Mouse (Mus musculus) stomach, embryonic 14.5 days (tissue): ENCODE data around the gene Pex16. TPM values are rescaled to one million over a fixed set of nuclear protein-coding genes. Genes with fewer than 3 reads are reported as not detected.

Experiments
- ATAC-seq: fragments of 200-750 bp; cut with Nextera tagmentation; 2 replicates; pipeline ENCODE4 v1.8.0; 2017; ENCODE audit warnings: low read depth, moderate TSS enrichment; ENCODE audit not compliant: insufficient number of reproducible peaks, insufficient read depth, low FRiP score
- H3K27ac ChIP-seq: fragments of 300-500 bp; sonication (generic); 2 replicates; pipeline ENCODE4 v1.5.1; 2014; ENCODE audit warnings: mild to moderate bottlenecking, low read length, moderate library complexity, mixed read lengths
- H3K27me3 ChIP-seq: fragments of 300-500 bp; sonication (generic); 2 replicates; pipeline ENCODE4 v1.6.1; 2014; ENCODE audit warnings: low read length, control low read depth, mixed read lengths; ENCODE audit not compliant: control insufficient read depth, insufficient read depth
- H3K36me3 ChIP-seq: fragments of 300-500 bp; sonication (generic); 2 replicates; pipeline ENCODE4 v1.6.1; 2014; ENCODE audit warnings: mild to moderate bottlenecking, control low read depth, low read length, moderate library complexity, mixed read lengths; ENCODE audit not compliant: control insufficient read depth, insufficient read depth
- H3K4me1 ChIP-seq: fragments of 300-500 bp; sonication (generic); 2 replicates; pipeline ENCODE4 v1.6.1; 2014; ENCODE audit warnings: low read length, control low read depth, mixed read lengths; ENCODE audit not compliant: control insufficient read depth, insufficient read depth
- H3K4me2 ChIP-seq: fragments of 300-500 bp; sonication (generic); replicated peaks from 2 replicates; pipeline ENCODE4 v1.6.1; 2014; ENCODE audit warnings: low read depth, low read length, control low read depth
- H3K4me3 ChIP-seq: fragments of 300-500 bp; sonication (generic); 2 replicates; pipeline ENCODE4 v1.5.1; 2014; ENCODE audit warnings: low read depth, low read length, control low read depth
- H3K9ac ChIP-seq: fragments of 300-500 bp; sonication (generic); replicated peaks from 2 replicates; pipeline ENCODE4 v1.6.1; 2014; ENCODE audit warnings: low read depth, mild to moderate bottlenecking, control low read depth, low read length, moderate library complexity, mixed read lengths
- H3K9me3 ChIP-seq: fragments of 300-500 bp; sonication (generic); 2 replicates; pipeline ENCODE4 v1.6.1; 2016; ENCODE audit warnings: low read depth, low read length, control low read depth; ENCODE audit not compliant: control insufficient read depth
- WGBS: fragments of 180-500 bp; shearing (Covaris S2); extraction: QIAGEN DNeasy Blood & Tissue Kit; methylation state at CpG from one replicate; pipeline ENCODE4 v1.1.7; 2014; 5-methylcytosine and 5-hydroxymethylcytosine counted together
- microRNA-seq: library from miRNA; unstranded; fragments of <30 nt; microRNA quantifications from one replicate; pipeline ENCODE4, GENCODE M21; 2016
- polyA plus RNA-seq: library from polyadenylated mRNA; unstranded; fragments of >200 nt; fragmentation: Nextera tagmentation; extraction: Ambion mirVana; gene quantifications from 2 replicates; pipeline ENCODE4 v1.2.1, GENCODE M21; 2014

Pex16 gene
- polyA plus RNA-seq, 1 experiment from 2014 or later, result 23.2 TPM

DNA sequence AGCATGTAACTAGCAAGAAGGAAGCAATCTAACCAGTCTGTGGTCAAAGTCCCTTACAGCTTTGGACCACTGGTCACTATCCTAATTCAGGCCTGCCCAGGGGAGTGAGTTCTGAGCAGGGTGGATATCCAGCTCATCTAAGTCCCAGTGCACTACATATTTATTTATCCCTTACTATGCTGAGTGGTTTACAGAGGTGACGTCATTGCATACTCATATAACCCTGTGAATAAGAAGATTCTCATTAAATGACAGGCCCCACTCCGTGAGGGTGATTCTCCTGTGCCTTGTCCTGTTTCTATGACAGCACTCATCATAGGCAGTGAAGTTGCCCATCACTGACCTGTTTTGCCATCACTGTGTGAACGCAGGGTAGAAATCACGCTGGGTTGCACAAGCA is 50.9 kb downstream of the Pex16 start:
- ATAC-seq, result no peak
- 76% methylated on average over 4 of the region's 4 CpGs for WGBS
- H3K4me1 ChIP-seq, result peaks cover 47% of the 10 kb centered on the region
- peak overlapping the region; percentile 90 for H3K27ac ChIP-seq
- no peaks in the 10 kb centered on the region for H3K27me3 ChIP-seq
- no peak overlapping the region for H3K4me3 ChIP-seq
- H3K9me3 ChIP-seq, result no peaks in the 10 kb centered on the region
- H3K4me2 ChIP-seq, result no peak overlapping the region
- H3K9ac ChIP-seq, result no peak overlapping the region
- peaks cover 24% of the 10 kb centered on the region for H3K36me3 ChIP-seq

DNA sequence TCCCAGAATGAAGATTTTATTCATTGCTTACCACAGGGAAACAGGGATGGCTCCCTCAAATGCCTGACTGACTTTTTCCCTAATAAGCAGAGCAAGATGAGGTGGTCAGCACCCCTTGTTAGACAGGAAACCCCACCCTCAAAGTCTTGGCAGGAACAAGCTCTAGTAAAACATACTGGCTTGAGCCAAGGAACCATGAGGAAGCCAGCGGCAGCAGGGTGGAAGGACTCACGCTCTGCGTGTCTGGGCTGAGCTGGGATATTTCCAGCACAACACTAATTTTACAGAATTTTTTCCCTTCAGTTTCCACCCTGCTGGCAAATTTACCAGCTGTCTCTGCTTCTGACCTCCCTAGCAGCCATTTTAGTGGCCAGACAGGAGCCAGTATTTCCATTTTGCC is 52.0 kb downstream of the Pex16 start:
- H3K9me3 ChIP-seq, result no peaks in the 10 kb centered on the region
- peaks cover 56% of the 10 kb centered on the region for H3K4me1 ChIP-seq
- H3K27ac ChIP-seq, result peak overlapping the region; percentile 74
- no peak overlapping the region for H3K4me3 ChIP-seq
- no peak overlapping the region for H3K9ac ChIP-seq
- peaks cover 14% of the 10 kb centered on the region for H3K36me3 ChIP-seq
- 72% methylated on average over 3 of the region's 3 CpGs for WGBS
- H3K27me3 ChIP-seq, result no peaks in the 10 kb centered on the region
- ATAC-seq, result no peak
- no peak overlapping the region for H3K4me2 ChIP-seq

DNA sequence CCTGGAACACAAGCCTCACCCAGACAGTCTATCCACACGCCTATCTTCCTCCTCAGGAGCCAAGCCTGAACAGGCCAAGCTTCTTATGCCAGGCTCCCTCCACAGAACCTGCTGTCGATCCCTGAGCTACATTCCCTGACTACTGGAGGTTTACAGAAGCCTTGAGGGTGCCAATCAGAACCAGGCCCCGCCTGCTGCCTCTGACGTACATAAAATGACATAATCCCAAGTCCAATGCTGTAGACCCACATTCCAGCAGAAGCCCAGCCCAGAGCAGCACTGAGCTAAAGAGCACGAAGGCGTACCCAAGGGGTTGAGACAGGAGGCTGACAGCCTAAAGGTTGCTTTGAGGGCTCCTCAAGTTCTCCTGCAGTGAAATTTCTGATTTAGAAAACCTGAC is 53.4 kb downstream of the Pex16 start:
- H3K27me3 ChIP-seq, result no peaks in the 10 kb centered on the region
- H3K27ac ChIP-seq, result peak overlapping the region; percentile 71; the same call in 1 of the 2 replicates
- H3K4me2 ChIP-seq, result no peak overlapping the region
- peaks cover 67% of the 10 kb centered on the region for H3K4me1 ChIP-seq
- H3K4me3 ChIP-seq, result no peak overlapping the region
- H3K9me3 ChIP-seq, result no peaks in the 10 kb centered on the region
- H3K9ac ChIP-seq, result no peak overlapping the region
- H3K36me3 ChIP-seq, result peaks cover 2% of the 10 kb centered on the region
- 46% methylated on average over 6 of the region's 6 CpGs for WGBS
- ATAC-seq, result peak; percentile 80

DNA sequence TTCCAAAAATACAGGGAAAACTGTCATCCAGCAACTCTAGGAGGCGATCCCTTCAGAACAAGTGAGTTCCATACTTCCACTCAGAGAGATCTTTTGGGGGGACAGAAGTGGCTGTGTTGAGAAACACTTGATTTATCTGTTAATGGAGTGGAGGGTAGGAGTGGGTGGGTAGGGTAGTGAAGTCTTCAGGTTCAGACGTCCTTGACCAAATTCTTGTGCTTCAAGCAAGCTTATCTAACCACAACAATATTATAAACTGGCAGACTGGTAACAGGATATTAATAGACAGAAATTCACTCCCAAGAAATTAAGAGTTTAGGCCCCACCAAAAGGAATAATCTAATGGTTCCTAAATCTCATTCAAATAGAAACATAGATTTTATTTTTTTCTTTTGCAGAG is 55.6 kb downstream of the Pex16 start:
- Histone ChIP-seq H3K4me2 (no peak overlapping the region), H3K36me3 (no peaks in the 10 kb centered on the region), H3K27ac (0 out of 2 replicates have a peak overlapping the region, but pooled peaks have one; percentile 27), H3K27me3 (no peaks in the 10 kb centered on the region), H3K9me3 (no peaks in the 10 kb centered on the region), H3K4me3 (no peak overlapping the region), H3K4me1 (peaks cover 62% of the 10 kb centered on the region), H3K9ac (no peak overlapping the region)
- 69% methylated on average over 2 of the region's 2 CpGs for WGBS
- no peak for ATAC-seq

Small RNA genes within 50 kb of the gene (microRNA-seq; reads per million reads assigned to microRNA genes)
- gene Mir7000, result not detected

Other genes starting within 250 kb of the Pex16 start
- 14.8 and 14.9 TPM in 2 replicates for gene Large2, start 193 bp downstream of the Pex16 start, polyA plus RNA-seq
- 1.4 and 2.6 TPM in 2 replicates for gene 1700029I15Rik, start 7.9 kb downstream of the Pex16 start, polyA plus RNA-seq
- 11.3 and 12.7 TPM in 2 replicates for gene Mapk8ip1, start 26.6 kb downstream of the Pex16 start, polyA plus RNA-seq
- gene Cry2, start 59.4 kb downstream of the Pex16 start, polyA plus RNA-seq, result 24.2 and 25.7 TPM in 2 replicates
- 19.2 and 21.7 TPM in 2 replicates for gene Slc35c1, start 85.9 kb downstream of the Pex16 start, polyA plus RNA-seq
- 4.4 and 5.2 TPM in 2 replicates for gene Chst1, start 225.0 kb downstream of the Pex16 start, polyA plus RNA-seq